Mouse (Mus musculus) lung, postnatal 14 days (tissue): ENCODE results near the gene Tek.
"Not testable (repeated sequence)": the region's sequence is repeated elsewhere in the genome, so short reads cannot be mapped to it uniquely, and the experiment has no call there.

Experiments
- DNase-seq: peaks from one replicate; pipeline ENCODE4 v3.0.0; 2021

Gene Tek

DNA sequence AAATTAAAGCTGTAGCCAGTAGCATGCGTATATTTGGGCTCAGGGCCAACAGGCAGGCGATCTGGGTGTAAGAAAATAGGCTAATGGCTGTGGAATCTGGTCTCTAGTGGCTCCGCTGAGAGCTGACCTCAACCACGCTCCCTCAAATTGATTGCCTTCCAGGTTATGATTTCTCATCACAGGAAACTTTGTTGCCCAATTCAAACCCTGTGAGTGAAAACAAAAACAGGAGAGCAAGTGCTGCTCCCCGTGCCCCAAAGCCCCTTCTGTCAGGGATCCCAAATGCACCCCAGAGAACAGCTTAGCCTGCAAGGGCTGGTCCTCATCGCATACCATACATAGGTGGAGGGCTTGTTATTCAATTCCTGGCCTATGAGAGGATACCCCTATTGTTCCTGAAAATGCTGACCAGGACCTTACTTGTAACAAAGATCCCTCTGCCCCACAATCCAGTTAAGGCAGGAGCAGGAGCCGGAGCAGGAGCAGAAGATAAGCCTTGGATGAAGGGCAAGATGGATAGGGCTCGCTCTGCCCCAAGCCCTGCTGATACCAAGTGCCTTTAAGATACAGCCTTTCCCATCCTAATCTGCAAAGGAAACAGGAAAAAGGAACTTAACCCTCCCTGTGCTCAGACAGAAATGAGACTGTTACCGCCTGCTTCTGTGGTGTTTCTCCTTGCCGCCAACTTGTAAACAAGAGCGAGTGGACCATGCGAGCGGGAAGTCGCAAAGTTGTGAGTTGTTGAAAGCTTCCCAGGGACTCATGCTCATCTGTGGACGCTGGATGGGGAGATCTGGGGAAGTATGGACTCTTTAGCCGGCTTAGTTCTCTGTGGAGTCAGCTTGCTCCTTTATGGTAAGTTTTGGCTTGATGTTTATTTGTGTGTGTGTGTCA is at the start of gene Tek:
TSS of gene Tek (plus strand) at position 452 of the 894 bp plus-strand sequence.
- peak; percentile 32 for DNase-seq

GRCm38 (mm10) chr4:94689804-94690203 is 49.3 kb upstream of the Tek start:
- DNase-seq, result not testable (repeated sequence)

DNA sequence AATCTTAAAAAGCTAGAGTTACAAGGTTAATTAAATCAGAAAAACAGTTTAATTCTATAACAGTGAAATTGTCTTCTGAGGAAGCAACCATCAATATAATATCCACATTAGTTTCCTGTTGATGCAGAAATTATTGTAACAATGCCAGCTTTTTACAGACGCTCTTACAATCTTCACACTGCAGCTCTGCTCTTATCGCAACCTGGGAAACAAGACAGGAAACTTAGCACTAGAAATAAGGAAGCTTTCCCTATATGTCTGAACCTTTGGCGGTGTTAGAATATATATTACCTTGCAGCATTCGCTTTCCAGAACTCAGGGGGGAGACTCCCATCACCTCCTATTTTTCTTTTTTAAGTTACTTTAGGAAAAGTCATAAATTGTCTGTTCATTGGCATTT is 48.0 kb upstream of the Tek start:
- no peak for DNase-seq

GRCm38 (mm10) chr4:94692175-94692574 is 46.9 kb upstream of the Tek start:
- no peak for DNase-seq

DNA sequence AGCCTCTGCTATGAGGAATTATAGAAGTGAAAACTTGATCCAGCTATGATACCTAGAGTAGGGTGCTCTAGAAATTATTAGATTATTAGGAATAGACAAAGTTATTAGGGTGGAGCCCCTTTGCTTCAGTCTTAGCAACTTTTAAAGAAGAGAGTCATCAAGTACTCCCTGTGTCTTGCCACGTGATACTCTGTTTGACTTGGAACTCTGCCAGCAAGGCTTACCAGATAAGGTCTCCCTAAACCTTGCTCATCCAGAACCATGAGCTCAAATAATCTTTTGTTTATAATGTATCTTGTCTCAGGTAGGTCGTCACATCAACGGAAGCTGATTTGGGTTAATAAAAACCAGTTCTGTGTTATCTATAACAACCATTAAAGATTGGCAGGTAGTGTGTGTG is 42.7 kb upstream of the Tek start:
- no peak for DNase-seq

- no peak for DNase-seq
These were observed 28.1 kb upstream of the Tek start for GRCm38 (mm10) chr4:94711002-94711401.

GRCm38 (mm10) chr4:94711426-94711825 is 27.7 kb upstream of the Tek start:
- DNase-seq, result no peak

- no peak for DNase-seq
These were observed 25.3 kb upstream of the Tek start for GRCm38 (mm10) chr4:94713741-94714140.

- DNase-seq, result peak; percentile 45
These were observed 23.9 kb upstream of the Tek start for GRCm38 (mm10) chr4:94715166-94715565.

DNA sequence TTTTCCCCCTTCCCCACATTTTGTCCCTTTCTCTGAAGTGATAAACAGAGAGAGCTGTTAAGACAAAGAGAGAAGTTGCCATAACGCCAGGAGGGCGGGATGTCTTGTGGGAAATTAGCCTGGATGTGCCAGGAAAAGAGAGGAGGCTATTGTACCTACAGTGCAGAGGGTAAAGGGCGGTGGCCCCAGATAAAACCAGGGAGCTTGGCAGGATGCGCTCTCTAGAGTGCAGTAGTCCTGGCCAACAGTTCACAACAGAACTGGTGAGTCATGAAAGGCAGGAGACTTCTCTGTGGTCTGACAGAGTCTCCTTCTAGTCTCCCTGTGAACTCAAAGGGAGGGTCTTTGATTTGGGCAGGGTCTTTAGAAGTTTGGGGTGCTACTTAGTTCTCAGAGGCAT is 13.3 kb upstream of the Tek start:
- DNase-seq, result peak; percentile 31

GRCm38 (mm10) chr4:94732721-94733120 is 6.4 kb upstream of the Tek start:
- peak; percentile 66 for DNase-seq

DNA sequence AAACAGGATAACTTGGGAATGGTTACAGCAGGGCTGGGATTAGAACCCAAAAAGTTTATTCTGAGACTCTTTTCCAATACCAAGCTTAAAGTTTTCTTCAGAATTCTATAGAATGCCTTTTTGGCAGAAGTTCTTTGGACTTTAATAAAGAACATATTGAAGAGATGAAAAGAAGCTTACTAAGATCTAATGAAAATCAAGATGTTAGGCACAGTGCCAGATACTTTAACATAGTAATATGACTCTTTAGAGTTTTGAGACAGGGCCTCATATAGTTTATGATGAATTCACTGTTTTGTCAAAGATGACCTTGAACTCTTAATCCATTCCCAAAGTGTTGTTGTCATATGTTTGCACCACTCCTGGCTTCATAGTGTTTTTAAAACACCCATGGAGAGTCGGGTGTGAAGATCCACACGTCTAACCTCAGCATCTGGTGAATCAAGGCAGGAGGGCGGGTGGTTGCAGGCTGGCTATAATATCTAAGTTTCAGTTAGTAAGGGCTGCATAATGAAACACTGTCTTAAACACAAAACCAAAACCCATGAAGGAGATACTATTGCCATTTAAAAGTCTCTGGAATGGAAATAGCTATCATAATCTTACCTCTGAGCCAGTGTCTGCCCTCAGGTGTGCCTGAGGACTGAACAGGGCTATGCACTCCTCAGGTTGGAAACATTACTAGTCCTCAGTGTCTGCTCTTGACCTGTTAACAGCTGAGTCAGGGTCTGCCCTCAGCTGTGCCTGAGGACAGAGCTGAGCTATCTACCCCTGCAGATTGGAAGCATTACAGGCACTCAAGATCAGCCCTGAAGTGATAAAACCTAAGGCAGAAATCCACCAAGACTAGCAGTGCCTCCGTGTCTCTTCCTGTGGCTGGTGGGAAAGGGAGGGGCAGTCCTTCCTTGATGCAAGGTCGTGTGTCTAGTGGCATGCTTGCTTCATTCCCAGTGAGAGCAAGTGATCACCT is 1.5 kb upstream of the Tek start:
- DNase-seq, result no peak

GRCm38 (mm10) chr4:94741824-94742223 is 2.7 kb downstream of the Tek start:
- DNase-seq, result no peak

DNA sequence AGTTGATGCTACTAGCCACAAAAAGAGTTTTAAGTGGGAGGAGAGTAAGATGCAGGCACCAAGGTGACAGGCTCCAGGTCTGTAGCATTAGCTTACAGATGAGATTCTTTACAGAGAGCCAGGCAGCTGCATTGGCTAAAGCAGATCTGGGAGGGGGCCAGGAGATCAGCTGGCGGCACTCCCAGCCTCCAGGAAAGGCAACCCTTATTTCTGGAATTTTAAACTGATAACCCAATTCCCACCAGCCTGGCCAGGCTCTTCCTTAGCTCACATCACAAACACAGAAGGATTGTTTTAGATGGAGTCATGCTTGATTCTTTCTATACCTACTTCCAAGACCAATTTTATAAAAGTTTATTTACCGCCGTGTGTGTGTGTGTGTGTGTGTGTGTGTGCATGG is 6.7 kb downstream of the Tek start:
- DNase-seq, result peak; percentile 53

DNA sequence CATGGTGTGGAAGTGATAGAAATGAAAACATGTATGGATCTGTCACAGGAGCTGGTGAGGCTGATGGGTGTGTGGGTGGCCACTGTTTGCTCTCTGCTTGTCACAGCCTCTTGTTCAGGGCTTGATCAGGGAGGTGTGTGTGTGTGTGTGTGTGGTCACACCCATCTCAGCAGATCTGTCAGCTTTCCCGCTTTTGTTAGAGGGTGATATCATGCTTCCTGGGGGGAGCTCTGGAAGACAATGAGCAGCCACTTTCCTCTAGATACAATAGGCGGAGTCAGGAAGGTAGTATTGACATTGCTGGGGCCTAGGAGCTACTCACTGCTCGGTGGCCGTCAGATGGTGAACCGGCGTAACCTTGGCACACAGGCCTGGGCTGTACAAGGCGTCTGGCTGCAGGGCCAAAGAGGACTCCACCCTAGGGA is 7.3 kb downstream of the Tek start:
- DNase-seq, result peak; percentile 68

- DNase-seq, result no peak
These were observed 8.2 kb downstream of the Tek start for GRCm38 (mm10) chr4:94747338-94747737.

GRCm38 (mm10) chr4:94752512-94752911 is 13.4 kb downstream of the Tek start:
- peak; percentile 53 for DNase-seq

- no peak for DNase-seq
These were observed 26.1 kb downstream of the Tek start for GRCm38 (mm10) chr4:94765217-94765616.

DNA sequence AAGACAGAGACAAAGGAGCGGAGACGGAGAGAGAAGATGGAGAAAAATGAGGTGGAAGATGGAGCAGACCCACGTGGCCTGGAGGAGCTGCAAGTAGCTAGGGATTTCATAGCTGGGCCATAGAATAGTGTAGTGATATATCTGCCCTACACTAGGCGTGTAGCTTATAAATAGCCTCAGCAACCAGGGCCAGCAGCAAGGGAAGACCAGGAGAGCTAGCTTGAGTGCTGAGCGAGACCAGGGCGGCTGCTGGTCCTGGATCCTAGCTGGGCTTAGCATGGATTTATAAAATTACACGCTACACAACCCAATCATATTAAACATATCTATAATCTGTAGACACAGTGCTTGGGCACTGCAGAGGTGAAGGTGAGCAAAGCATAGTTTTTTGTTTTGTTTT is 27.1 kb downstream of the Tek start:
- no peak for DNase-seq

- DNase-seq, result no peak
These were observed 29.5 kb downstream of the Tek start for GRCm38 (mm10) chr4:94768624-94769023.

DNA sequence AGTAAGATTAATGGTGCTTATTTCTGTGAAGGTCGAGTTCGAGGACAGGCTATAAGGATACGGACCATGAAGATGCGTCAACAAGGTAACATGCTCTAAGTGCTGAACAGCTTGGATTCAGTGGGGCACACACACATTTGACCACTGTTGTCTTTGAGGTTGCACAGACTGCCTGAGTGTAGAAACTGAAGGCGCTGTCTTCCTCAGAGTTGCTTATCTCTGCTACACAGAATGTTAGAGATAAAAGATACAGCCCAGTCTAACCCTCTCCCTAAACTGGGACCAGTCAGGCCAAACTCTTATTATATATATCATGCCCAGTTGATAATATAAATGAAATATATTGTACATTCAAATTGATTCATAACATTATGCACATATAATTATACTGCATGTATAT is 42.0 kb downstream of the Tek start:
- DNase-seq, result no peak

GRCm38 (mm10) chr4:94785921-94786320 is 46.8 kb downstream of the Tek start:
- no peak for DNase-seq

- peak; percentile 44 for DNase-seq
These were observed 64.1 kb downstream of the Tek start for GRCm38 (mm10) chr4:94803187-94803586.

GRCm38 (mm10) chr4:94810616-94811015 is 71.5 kb downstream of the Tek start:
- no peak for DNase-seq
